Mouse (Mus musculus) adrenal gland, postnatal 14 days (tissue): ENCODE measurements around the gene Lexm. TPM values are rescaled to one million over a fixed set of nuclear protein-coding genes. Genes with fewer than 3 reads are reported as not detected.
A peak's percentile ranks its signal among the peaks of the same experiment; 100 is the strongest.

Experiments used
- DNase-seq: peaks from one replicate; pipeline ENCODE4 v3.0.0; 2021; ENCODE audit warnings: mixed read lengths
- total RNA-seq: library from RNA; stranded (reverse); gene quantifications from 2 replicates; pipeline ENCODE4 v1.2.3, GENCODE M21; 2021

Lexm gene
- total RNA-seq, 1 experiment from 2014 or later, result not detected

DNA sequence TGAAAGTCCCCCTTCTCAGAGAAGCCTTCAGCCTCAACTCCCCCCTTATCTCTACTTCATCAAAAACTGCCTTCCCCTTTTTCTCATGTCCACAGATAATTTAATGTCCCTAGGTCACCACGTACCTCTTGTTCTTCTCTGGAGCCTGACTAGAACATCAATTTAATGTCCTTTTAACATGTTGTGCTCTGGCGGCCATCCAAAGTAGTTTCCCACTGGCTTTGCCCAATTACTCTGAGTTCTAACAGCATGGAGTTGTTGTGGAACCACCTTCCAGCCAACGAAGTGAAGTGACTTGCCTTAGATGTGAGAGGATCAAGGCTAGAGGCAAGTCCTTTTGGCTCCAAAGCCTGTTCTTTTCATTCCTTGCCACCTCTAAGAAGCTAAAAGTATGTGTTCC lies 75.5 kb downstream of the Lexm start:
- DNase-seq, result peak; percentile 35

Other genes with a start within 250 kb of the Lexm start
- 0.11 and 0.59 TPM in 2 replicates for gene Pcsk9, start 152.9 kb downstream of the Lexm start, total RNA-seq
- not detected in 2 replicates for gene Bsnd, start 125.0 kb downstream of the Lexm start, total RNA-seq
- gene Dhcr24, start 56.2 kb downstream of the Lexm start, total RNA-seq, result 48.8 and 110 TPM in 2 replicates
- not detected in 2 replicates for gene Ttc22, start 5.2 kb upstream of the Lexm start, total RNA-seq
- gene Pars2, start 33.8 kb upstream of the Lexm start, total RNA-seq, result 6.3 and 8.6 TPM in 2 replicates
- 26.0 and 30.3 TPM in 2 replicates for gene Ttc4, start 61.7 kb upstream of the Lexm start, total RNA-seq
- 0.41 and 2.9 TPM in 2 replicates for gene Mroh7, start 113.7 kb upstream of the Lexm start, total RNA-seq
- gene Fam151a, start 116.6 kb upstream of the Lexm start, total RNA-seq, result 0.26 TPM in 1 of 2 replicates, not detected in the other
- gene Acot11, start 187.8 kb upstream of the Lexm start, total RNA-seq, result 55.2 and 61.6 TPM in 2 replicates